Mouse (Mus musculus): ENCODE results near the gene Notch4. TPM values are rescaled to one million over a fixed set of nuclear protein-coding genes. Genes with fewer than 3 reads are reported as not detected.

Gene Notch4
- polyA plus RNA-seq, 1 experiment from 2014 or later: 11.6 TPM

Other genes starting within 250 kb of the Notch4 start
- not detected in 2 replicates for gene H2-Eb2, start 238.6 kb upstream of the Notch4 start, polyA plus RNA-seq (2014; fragmentation: Nextera tagmentation; extraction: Ambion mirVana)
- gene Btnl2, start 209.4 kb upstream of the Notch4 start, polyA plus RNA-seq (2014; fragmentation: Nextera tagmentation; extraction: Ambion mirVana): 0.13 TPM in 1 of 2 replicates, not detected in the other
- 0.08 TPM in 1 of 2 replicates, not detected in the other for gene Btnl1, start 187.1 kb upstream of the Notch4 start, polyA plus RNA-seq (2014; fragmentation: Nextera tagmentation; extraction: Ambion mirVana)
- 2.7 and 4.1 TPM in 2 replicates for gene BC051142, start 165.4 kb upstream of the Notch4 start, polyA plus RNA-seq (2014; fragmentation: Nextera tagmentation; extraction: Ambion mirVana)
- not detected in 2 replicates for gene Btnl4, start 87.0 kb upstream of the Notch4 start, polyA plus RNA-seq (2014; fragmentation: Nextera tagmentation; extraction: Ambion mirVana)
- not detected in 2 replicates for gene Btnl6, start 46.9 kb upstream of the Notch4 start, polyA plus RNA-seq (2014; fragmentation: Nextera tagmentation; extraction: Ambion mirVana)
- gene Gpsm3, start 25.5 kb downstream of the Notch4 start, polyA plus RNA-seq (2014; fragmentation: Nextera tagmentation; extraction: Ambion mirVana): 3.2 and 5.9 TPM in 2 replicates
- 16.6 and 17.3 TPM in 2 replicates for gene Pbx2, start 27.0 kb downstream of the Notch4 start, polyA plus RNA-seq (2014; fragmentation: Nextera tagmentation; extraction: Ambion mirVana)
- gene Ager, start 33.6 kb downstream of the Notch4 start, polyA plus RNA-seq (2014; fragmentation: Nextera tagmentation; extraction: Ambion mirVana): 1.7 and 2.2 TPM in 2 replicates
- 175 and 182 TPM in 2 replicates for gene Rnf5, start 39.4 kb downstream of the Notch4 start, polyA plus RNA-seq (2014; fragmentation: Nextera tagmentation; extraction: Ambion mirVana)
- gene Agpat1, start 40.0 kb downstream of the Notch4 start, polyA plus RNA-seq (2014; fragmentation: Nextera tagmentation; extraction: Ambion mirVana): 73.8 and 81.2 TPM in 2 replicates
- gene Egfl8, start 51.7 kb downstream of the Notch4 start, polyA plus RNA-seq (2014; fragmentation: Nextera tagmentation; extraction: Ambion mirVana): 4.4 and 4.7 TPM in 2 replicates
- 23.6 and 26.0 TPM in 2 replicates for gene Ppt2, start 64.2 kb downstream of the Notch4 start, polyA plus RNA-seq (2014; fragmentation: Nextera tagmentation; extraction: Ambion mirVana)
- 1.0 and 2.0 TPM in 2 replicates for gene Prrt1, start 65.3 kb downstream of the Notch4 start, polyA plus RNA-seq (2014; fragmentation: Nextera tagmentation; extraction: Ambion mirVana)
- 16.4 and 17.2 TPM in 2 replicates for gene Fkbpl, start 80.5 kb downstream of the Notch4 start, polyA plus RNA-seq (2014; fragmentation: Nextera tagmentation; extraction: Ambion mirVana)
- gene Atf6b, start 82.9 kb downstream of the Notch4 start, polyA plus RNA-seq (2014; fragmentation: Nextera tagmentation; extraction: Ambion mirVana): 61.9 and 67.5 TPM in 2 replicates
- gene Tnxb, start 106.3 kb downstream of the Notch4 start, polyA plus RNA-seq (2014; fragmentation: Nextera tagmentation; extraction: Ambion mirVana): 0.01 and 0.09 TPM in 2 replicates
- not detected in 2 replicates for gene C4b, start 179.6 kb downstream of the Notch4 start, polyA plus RNA-seq (2014; fragmentation: Nextera tagmentation; extraction: Ambion mirVana)
- gene Cyp21a1, start 240.3 kb downstream of the Notch4 start, polyA plus RNA-seq (2014; fragmentation: Nextera tagmentation; extraction: Ambion mirVana): not detected in 2 replicates

Data from hindbrain, embryonic 11.5 days (tissue).